Mouse (Mus musculus): Measurements from ENCODE around the gene Iqcb1. TPM values are rescaled to one million over a fixed set of nuclear protein-coding genes. Genes with fewer than 3 reads are reported as not detected.
A peak's percentile ranks its signal among the peaks of the same experiment; 100 is the strongest.

The Iqcb1 gene
- total RNA-seq, 1 experiment from 2014 or later: 19.5 TPM

- DNase-seq: peak; percentile 56
Observed at GRCm38 (mm10) chr16:36875276-36875851, 47.2 kb downstream of the Iqcb1 start.

GRCm38 (mm10) chr16:36877316-36877715 lies 49.1 kb downstream of the Iqcb1 start:
- DNase-seq: no peak

- DNase-seq: no peak
Observed at GRCm38 (mm10) chr16:36882737-36883343, 54.7 kb downstream of the Iqcb1 start.

GRCm38 (mm10) chr16:36884881-36885280 lies 56.7 kb downstream of the Iqcb1 start:
- peak; percentile 21 for DNase-seq

- no peak for DNase-seq
Observed at GRCm38 (mm10) chr16:36885912-36886311, 57.7 kb downstream of the Iqcb1 start.

GRCm38 (mm10) chr16:36887546-36887945 lies 59.4 kb downstream of the Iqcb1 start:
- peak; percentile 33 for DNase-seq

GRCm38 (mm10) chr16:36890559-36890958 lies 62.4 kb downstream of the Iqcb1 start:
- no peak for DNase-seq

GRCm38 (mm10) chr16:36891415-36891814 lies 63.2 kb downstream of the Iqcb1 start:
- DNase-seq: no peak

GRCm38 (mm10) chr16:36893317-36893716 lies 65.1 kb downstream of the Iqcb1 start:
- no peak for DNase-seq

GRCm38 (mm10) chr16:36896712-36897111 lies 68.5 kb downstream of the Iqcb1 start:
- no peak for DNase-seq

GRCm38 (mm10) chr16:36903156-36903555 lies 75.0 kb downstream of the Iqcb1 start:
- no peak for DNase-seq

GRCm38 (mm10) chr16:36911909-36912308 lies 83.7 kb downstream of the Iqcb1 start:
- DNase-seq: no peak

- no peak for DNase-seq
Observed at GRCm38 (mm10) chr16:36912311-36912710, 84.1 kb downstream of the Iqcb1 start.

GRCm38 (mm10) chr16:36914195-36914594 lies 86.0 kb downstream of the Iqcb1 start:
- no peak for DNase-seq

GRCm38 (mm10) chr16:36918505-36918904 lies 90.3 kb downstream of the Iqcb1 start:
- no peak for DNase-seq

GRCm38 (mm10) chr16:36920410-36920809 lies 92.2 kb downstream of the Iqcb1 start:
- DNase-seq: no peak

GRCm38 (mm10) chr16:36921067-36921613 lies 93.0 kb downstream of the Iqcb1 start:
- no peak for DNase-seq

GRCm38 (mm10) chr16:36921980-36922379 lies 93.8 kb downstream of the Iqcb1 start:
- no peak for DNase-seq

Small RNAs within 50 kb of the gene (microRNA-seq; reads per million reads assigned to microRNA genes)
- gene Gm22617: 0 reads per million in 2 experiments

Other genes with a start within 250 kb of the Iqcb1 start
- 0.55 and 0.62 TPM in 2 replicates for gene Cd86, start 162.3 kb upstream of the Iqcb1 start, total RNA-seq (2021)
- not detected in 2 replicates for gene Ildr1, start 134.4 kb upstream of the Iqcb1 start, total RNA-seq (2021)
- gene Slc15a2, start 43.4 kb upstream of the Iqcb1 start, total RNA-seq (2021): 1.1 and 1.7 TPM in 2 replicates
- 1.4 and 1.6 TPM in 2 replicates for gene Eaf2, start 46.6 kb downstream of the Iqcb1 start, total RNA-seq (2021)
- gene Golgb1, start 46.8 kb downstream of the Iqcb1 start, total RNA-seq (2021): 60.8 and 97.3 TPM in 2 replicates
- gene Hcls1, start 106.6 kb downstream of the Iqcb1 start, total RNA-seq (2021): 6.5 and 10.5 TPM in 2 replicates
- gene Fbxo40, start 162.1 kb downstream of the Iqcb1 start, total RNA-seq (2021): 0.15 TPM in 1 of 2 replicates, not detected in the other
- 1.0 and 2.1 TPM in 2 replicates for gene Polq, start 183.4 kb downstream of the Iqcb1 start, total RNA-seq (2021)